Mouse (Mus musculus) CH12.LX (cell line): ENCODE measurements around the gene Csrp2. TPM values are rescaled to one million over a fixed set of nuclear protein-coding genes. Genes with fewer than 3 reads are reported as not detected.

Experiments used
- DNase-seq: peaks from one replicate; pipeline ENCODE4 v3.0.0-alpha.2; 2013; ENCODE audit errors: extremely low read depth
- H3K27ac ChIP-seq: 2 replicates; pipeline ENCODE4 v1.5.1; 2012; ENCODE audit warnings: low read depth, mild to moderate bottlenecking, control low read depth, moderate library complexity; ENCODE audit not compliant: insufficient read depth
- H3K27me3 ChIP-seq: replicated peaks from 2 replicates; pipeline ENCODE3; 2012; ENCODE audit warnings: inconsistent platforms
- H3K36me3 ChIP-seq, 2 experiments: replicated peaks in 1 of 2; 2 replicates each; pipeline versions ENCODE3 to v1.6.1; 2012; ENCODE audit warnings: inconsistent platforms in 1 of 2, low read length in 1 of 2, mild to moderate bottlenecking in 1 of 2, mixed read lengths in 1 of 2, moderate library complexity in 1 of 2; ENCODE audit not compliant: control insufficient read depth in 1 of 2, insufficient read depth in 1 of 2
- H3K4me1 ChIP-seq, 2 experiments: 2 replicates each; pipeline ENCODE4 v1.6.1; 2012; ENCODE audit warnings: inconsistent platforms in 1 of 2, moderate library complexity in 1 of 2; ENCODE audit not compliant: insufficient read depth in 2 of 2, control insufficient read depth in 1 of 2
- H3K4me2 ChIP-seq: 2 replicates; pipeline ENCODE4 v1.6.1; 2012; ENCODE audit warnings: low read depth, mild to moderate bottlenecking, control low read depth; ENCODE audit not compliant: poor library complexity, insufficient read depth, severe bottlenecking
- H3K4me3 ChIP-seq, 3 experiments: fragments of 150-350 bp in 1 of 3; sonication (generic) in 1 of 3; replicated peaks in 1 of 3; 2 replicates each; pipeline versions ENCODE3 to v1.5.1; 2011 to 2012; ENCODE audit warnings: low read depth in 2 of 3, low read length in 2 of 3, mild to moderate bottlenecking in 2 of 3, moderate library complexity in 2 of 3, control low read depth in 1 of 3, improper control_type of control experiment in 1 of 3, inconsistent platforms in 1 of 3, mixed read lengths in 1 of 3; ENCODE audit not compliant: poor library complexity in 1 of 3
- H3K79me2 ChIP-seq: replicated peaks from 2 replicates; pipeline ENCODE4 v1.6.1; 2012; ENCODE audit warnings: mild to moderate bottlenecking, moderate library complexity; ENCODE audit not compliant: control insufficient read depth, poor library complexity, insufficient read depth, severe bottlenecking; ENCODE audit errors: extremely low read depth
- H3K9ac ChIP-seq: 2 replicates; pipeline ENCODE4 v1.6.1; 2012; ENCODE audit warnings: low read depth, mild to moderate bottlenecking, control low read depth, moderate library complexity; ENCODE audit not compliant: insufficient read depth
- H3K9me3 ChIP-seq: replicated peaks from 2 replicates; pipeline ENCODE3; 2012; ENCODE audit warnings: low read length, inconsistent platforms, mixed read lengths
- BHLHE40 ChIP-seq: IDR thresholded peaks from 2 replicates; pipeline ENCODE4 v1.6.1; 2011; ENCODE audit warnings: mild to moderate bottlenecking, low read depth, low read length, improper control_type of control experiment
- CHD1 ChIP-seq: IDR thresholded peaks from 2 replicates; pipeline ENCODE4 v1.6.1; 2012; ENCODE audit warnings: low read depth, low read length, improper control_type of control experiment, inconsistent platforms
- CHD2 ChIP-seq: IDR thresholded peaks from 2 replicates; pipeline ENCODE4 v1.6.1; 2011; ENCODE audit warnings: low read length, improper control_type of control experiment
- E2F4 ChIP-seq: IDR thresholded peaks from 2 replicates; pipeline ENCODE4 v1.6.1; 2011; ENCODE audit warnings: low read depth, low read length, improper control_type of control experiment; ENCODE audit not compliant: insufficient replicate concordance
- ETS1 ChIP-seq: conservative IDR thresholded peaks from 2 replicates; pipeline ENCODE4 v1.6.1; 2012; ENCODE audit warnings: low read depth, mild to moderate bottlenecking, inconsistent platforms, low read length, improper control_type of control experiment, moderate library complexity
- GABPA ChIP-seq: IDR thresholded peaks from 2 replicates; pipeline ENCODE4 v1.6.1; 2012; ENCODE audit warnings: low read depth, low read length, improper control_type of control experiment, inconsistent platforms; ENCODE audit not compliant: insufficient replicate concordance
- JUN ChIP-seq: IDR thresholded peaks from 2 replicates; pipeline ENCODE4 v1.6.1; 2011; ENCODE audit warnings: low read depth, mild to moderate bottlenecking, low read length, improper control_type of control experiment, moderate library complexity; ENCODE audit not compliant: insufficient read depth
- MEF2A ChIP-seq: IDR thresholded peaks from 2 replicates; pipeline ENCODE4 v1.6.1; 2014; ENCODE audit warnings: low read depth, mild to moderate bottlenecking, inconsistent platforms, low read length, improper control_type of control experiment, borderline replicate concordance
- MXI1 ChIP-seq: IDR thresholded peaks from 2 replicates; pipeline ENCODE4 v1.6.1; 2011; ENCODE audit warnings: mild to moderate bottlenecking, low read depth, low read length, improper control_type of control experiment
- MYC ChIP-seq: IDR thresholded peaks from 2 replicates; pipeline ENCODE4 v1.6.1; 2011; ENCODE audit warnings: low read depth, mild to moderate bottlenecking, improper control_type of control experiment, low read length
- PAX5 ChIP-seq: IDR thresholded peaks from 2 replicates; pipeline ENCODE4 v1.6.1; 2012; ENCODE audit warnings: low read length, inconsistent platforms, mixed read lengths
- POLR2A ChIP-seq: IDR thresholded peaks from 2 replicates; pipeline ENCODE4 v1.6.1; 2011; ENCODE audit warnings: low read depth, mild to moderate bottlenecking, improper control_type of control experiment, low read length
- RAD21 ChIP-seq: IDR thresholded peaks from 2 replicates; pipeline ENCODE4 v1.6.1; 2011; ENCODE audit warnings: low read depth, mild to moderate bottlenecking, low read length, improper control_type of control experiment, moderate library complexity
- RCOR1 ChIP-seq: conservative IDR thresholded peaks from 2 replicates; pipeline ENCODE4 v1.6.1; 2012; ENCODE audit warnings: low read depth, mild to moderate bottlenecking, inconsistent platforms, low read length, improper control_type of control experiment
- SIN3A ChIP-seq: IDR thresholded peaks from 2 replicates; pipeline ENCODE4 v1.6.1; 2012; ENCODE audit warnings: low read length, improper control_type of control experiment, inconsistent platforms
- TBP ChIP-seq: conservative IDR thresholded peaks from 2 replicates; pipeline ENCODE4 v1.6.1; 2011; ENCODE audit warnings: low read depth, low read length, improper control_type of control experiment
- USF1 ChIP-seq: IDR thresholded peaks from 2 replicates; pipeline ENCODE4 v1.6.1; 2014; ENCODE audit warnings: low read depth, mild to moderate bottlenecking, inconsistent platforms, low read length, improper control_type of control experiment
- USF2 ChIP-seq: conservative IDR thresholded peaks from 2 replicates; pipeline ENCODE4 v1.6.1; 2011; ENCODE audit warnings: low read depth, low read length, improper control_type of control experiment
- ZC3H11A ChIP-seq: IDR thresholded peaks from 2 replicates; pipeline ENCODE4 v1.6.1; 2012; ENCODE audit warnings: low read depth, mild to moderate bottlenecking, inconsistent platforms, low read length, improper control_type of control experiment
- ZMIZ1 ChIP-seq: IDR thresholded peaks from 2 replicates; pipeline ENCODE4 v1.6.1; 2012; ENCODE audit warnings: low read depth, mild to moderate bottlenecking, inconsistent platforms, low read length, improper control_type of control experiment
- ZNF384 ChIP-seq: IDR thresholded peaks from 2 replicates; pipeline ENCODE4 v1.6.1; 2012; ENCODE audit warnings: low read depth, low read length, improper control_type of control experiment, inconsistent platforms
- dilution Hi-C: fragments of 300-500 bp; cut with MboI; formaldehyde crosslinking; loops from 2 replicates; pipeline ENCODE4 v1.14.3; 2020; ENCODE audit warnings: low sequenced_read_pairs; ENCODE audit not compliant: extremely low pct_unique_long_range_greater_than_20kb, extremely low pct_ligation_motif_present
- in situ Hi-C: fragments of 300-500 bp; cut with MboI; formaldehyde crosslinking; loops from 3 replicates; pipeline ENCODE4 v1.14.3; 2019; ENCODE audit warnings: low sequenced_read_pairs, low pct_ligation_motif_present, low pct_unique_long_range_greater_than_20kb, mixed read lengths
- polyA plus RNA-seq: library from polyadenylated mRNA; unstranded; fragments of >175 nt; gene quantifications from 2 replicates; pipeline ENCODE4 v1.2.1, GENCODE M21; 2012; ENCODE audit warnings: low read depth; ENCODE audit not compliant: insufficient read length
- total RNA-seq, 2 experiments: library from RNA; depleted of rRNA; stranded (reverse); fragments of 300-350 nt in 1 of 2; fragments of >200 nt in 1 of 2; gene quantifications; 2 replicates each; pipeline ENCODE4 v1.2.3; 2012 to 2014

Gene Csrp2
- total RNA-seq (2012; rRNA removed) (0.92 and 1.3 TPM in 2 replicates), total RNA-seq (2014; rRNA removed) (0.82 and 1.2 TPM in 2 replicates), polyA plus RNA-seq (0.87 and 1.3 TPM in 2 replicates)

DNA sequence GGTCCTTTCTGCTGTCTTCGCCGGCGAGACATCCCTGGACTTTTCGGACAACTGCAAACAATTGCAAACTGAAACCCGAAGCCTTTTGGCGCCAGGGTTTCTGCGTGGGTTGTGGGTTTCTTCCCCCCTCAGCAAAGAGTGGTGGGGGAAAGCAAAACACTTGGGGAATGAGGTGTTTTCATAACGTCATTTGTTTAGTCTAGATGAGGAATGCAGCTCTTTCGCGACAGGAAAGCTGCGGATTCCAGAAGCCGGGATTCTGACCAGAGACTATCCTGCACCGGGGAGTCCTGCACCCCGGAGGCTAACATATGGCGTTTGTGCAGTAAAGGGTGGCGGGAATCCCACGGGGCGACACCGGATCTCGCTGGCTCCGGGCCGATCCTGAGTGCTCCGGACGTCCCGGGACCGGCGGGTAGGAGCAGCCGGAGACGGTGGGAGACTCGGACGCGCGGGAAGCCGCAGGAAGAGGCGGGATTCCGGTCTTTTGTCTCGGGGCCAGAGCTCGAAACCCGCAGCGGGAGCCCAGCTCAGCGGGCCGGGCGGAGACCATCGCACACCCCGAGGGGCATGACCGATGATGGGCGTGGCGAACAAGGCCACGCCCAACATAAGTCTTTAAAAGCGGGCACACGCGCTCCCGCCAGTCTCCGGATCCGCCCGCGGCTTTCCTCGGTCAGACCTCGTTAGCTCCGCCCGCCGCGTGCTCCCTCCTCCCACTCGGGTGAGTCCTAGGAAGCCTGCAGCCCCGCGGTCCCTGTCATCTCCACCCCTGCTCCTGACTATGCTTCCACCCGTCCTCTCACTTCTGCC, at the start of gene Csrp2:
Gene Csrp2, plus strand, starts transcription at position 259 of the 813 bp plus-strand sequence.
- Histone ChIP-seq H3K4me3 (peak within 1 kb of the TSS in 2 of 3 experiments; percentile 30 to 31), H3K36me3 (no peaks in the 10 kb centered on the region), H3K9me3 (peaks cover 5% of the 10 kb centered on the region), H3K4me1 (no peaks in the 10 kb centered on the region), H3K27ac (no peak within 1 kb of the TSS), H3K9ac (no peak within 1 kb of the TSS), H3K4me2 (peak within 1 kb of the TSS; percentile 79), H3K79me2 (no peaks in the 10 kb centered on the region), H3K27me3 (no peaks in the 10 kb centered on the region)
- in situ Hi-C loops: no loop called here
- dilution Hi-C loops: no loop called here
- DNase-seq: peak; percentile 22
- 0 out of 2 replicates have a peak, but pooled peaks have one; percentile 48 for TF ChIP-seq TBP
- no peak for TF ChIP-seq MXI1

DNA sequence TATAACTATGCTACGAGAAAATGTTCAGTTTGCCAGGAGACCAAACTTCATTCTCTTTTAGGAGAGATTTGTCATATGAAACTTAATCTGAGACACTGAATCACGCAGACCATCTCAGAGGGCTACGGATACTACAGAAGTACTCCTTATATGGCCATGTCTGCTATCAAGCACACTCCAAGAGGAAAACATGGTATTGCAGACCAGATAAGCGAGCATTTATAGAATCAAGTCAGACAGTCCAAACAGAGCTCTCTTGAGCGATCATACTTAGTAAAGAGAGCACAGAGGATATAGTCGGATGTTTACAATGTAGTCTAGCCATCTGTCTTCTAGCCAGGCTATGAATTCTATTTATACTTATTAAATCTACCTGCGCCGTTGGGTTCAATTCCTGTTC, 44.7 kb upstream of the Csrp2 start:
- Histone ChIP-seq H3K27ac (no peak overlapping the region), H3K4me1 (no peaks in the 10 kb centered on the region), H3K79me2 (no peaks in the 10 kb centered on the region), H3K36me3 (no peaks in the 10 kb centered on the region), H3K9me3 (no peaks in the 10 kb centered on the region), H3K4me2 (no peak overlapping the region), H3K4me3 (no peak overlapping the region), H3K9ac (no peak overlapping the region), H3K27me3 (no peaks in the 10 kb centered on the region)
- no peak for DNase-seq
- dilution Hi-C loops: no loop called here
- TF ChIP-seq SIN3A (no peak), JUN (no peak)
- in situ Hi-C loops: no loop called here

- Histone ChIP-seq H3K79me2 (no peaks in the 10 kb centered on the region), H3K4me3 (no peak overlapping the region)
- dilution Hi-C loops: no loop called here
Observed at GRCm38 (mm10) chr10:110876956-110877355, 42.6 kb upstream of the Csrp2 start.

More at GRCm38 (mm10) chr10:110876956-110877355, 42.6 kb upstream of the Csrp2 start:
- DNase-seq: no peak
- H3K27me3 ChIP-seq: no peaks in the 10 kb centered on the region
- no peak for TF ChIP-seq MXI1
- TF ChIP-seq TBP: no peak
- no peak for TF ChIP-seq USF2
- TF ChIP-seq E2F4: no peak
- TF ChIP-seq JUN: no peak
- no peak for TF ChIP-seq MEF2A
- TF ChIP-seq ZC3H11A: no peak
- no peak for TF ChIP-seq RAD21
- TF ChIP-seq USF1: no peak
- no peak for TF ChIP-seq PAX5
- TF ChIP-seq BHLHE40: no peak
- TF ChIP-seq ZMIZ1: no peak
- no peak for TF ChIP-seq CHD2
- TF ChIP-seq CHD1: no peak
- no peak for TF ChIP-seq ZNF384
- TF ChIP-seq MYC: no peak
- no peak for TF ChIP-seq POLR2A
- no peak for TF ChIP-seq RCOR1
- no peak for TF ChIP-seq ETS1
- no peak for TF ChIP-seq GABPA
- TF ChIP-seq, all 38 proteins: peak for 0
- Histone ChIP-seq H3K9me3 (no peaks in the 10 kb centered on the region), H3K27ac (no peak overlapping the region), H3K4me1 (no peaks in the 10 kb centered on the region), H3K9ac (no peak overlapping the region), H3K4me2 (no peak overlapping the region), H3K36me3 (no peaks in the 10 kb centered on the region)
- in situ Hi-C loops: no loop called here
